Mouse (Mus musculus) liver, postnatal 0 days (tissue): ENCODE measurements around the gene 2010111I01Rik. TPM values are rescaled to one million over a fixed set of nuclear protein-coding genes. Genes with fewer than 3 reads are reported as not detected.

Experiments
- ATAC-seq: fragments of 200-750 bp; cut with Nextera tagmentation; 2 replicates; pipeline ENCODE4 v1.8.0; 2017; ENCODE audit warnings: mild to moderate bottlenecking, moderate library complexity
- DNase-seq: peaks from one replicate; pipeline ENCODE4 v3.0.0-alpha.2; 2016
- H3K27ac ChIP-seq: fragments of 300-500 bp; sonication (generic); 2 replicates; pipeline ENCODE4 v1.5.1; 2014; ENCODE audit warnings: antibody characterized with exemption, moderate library complexity, mild to moderate bottlenecking, low read depth
- H3K27me3 ChIP-seq: fragments of 300-500 bp; sonication (generic); 2 replicates; pipeline ENCODE4 v1.6.1; 2014; ENCODE audit warnings: low read length, control low read depth, mixed read lengths; ENCODE audit not compliant: insufficient read depth
- H3K36me3 ChIP-seq: fragments of 300-500 bp; sonication (generic); replicated peaks from 2 replicates; pipeline ENCODE4 v1.6.1; 2014; ENCODE audit warnings: mild to moderate bottlenecking, control low read depth, low read length, moderate library complexity, mixed read lengths; ENCODE audit not compliant: insufficient read depth
- H3K4me1 ChIP-seq: fragments of 300-500 bp; sonication (generic); 2 replicates; pipeline ENCODE4 v1.6.1; 2014; ENCODE audit warnings: antibody characterized with exemption, mild to moderate bottlenecking, control low read depth; ENCODE audit not compliant: insufficient read depth
- H3K4me2 ChIP-seq: fragments of 300-500 bp; sonication (generic); 2 replicates; pipeline ENCODE4 v1.6.1; 2014; ENCODE audit warnings: low read depth, mild to moderate bottlenecking, low read length, moderate library complexity, mixed read lengths
- H3K4me3 ChIP-seq: fragments of 300-500 bp; sonication (generic); 2 replicates; pipeline ENCODE4 v1.5.1; 2014; ENCODE audit warnings: low read depth, low read length
- H3K9ac ChIP-seq: fragments of 300-500 bp; sonication (generic); replicated peaks from 2 replicates; pipeline ENCODE4 v1.6.1; 2014; ENCODE audit warnings: mild to moderate bottlenecking, moderate library complexity
- H3K9me3 ChIP-seq: fragments of 300-500 bp; sonication (generic); 2 replicates; pipeline ENCODE4 v1.6.1; 2016; ENCODE audit warnings: mild to moderate bottlenecking, control low read depth, low read length, mixed read lengths
- CTCF ChIP-seq: sonication (generic); IDR thresholded peaks from 2 replicates; pipeline ENCODE4 v1.5.1; 2016; ENCODE audit warnings: antibody characterized with exemption, low read depth
- EP300 ChIP-seq: IDR thresholded peaks from 2 replicates; pipeline ENCODE4 v1.6.1; 2016; ENCODE audit warnings: antibody characterized with exemption, low read depth, mild to moderate bottlenecking
- WGBS: fragments of 180-500 bp; shearing (Covaris S2); extraction: QIAGEN DNeasy Blood & Tissue Kit; methylation state at CpG from one replicate; pipeline ENCODE4 v1.1.7; 2014; ENCODE audit not compliant: insufficient replicate concordance; 5-methylcytosine and 5-hydroxymethylcytosine counted together
- polyA plus RNA-seq: library from polyadenylated mRNA; unstranded; fragments of >200 nt; fragmentation: Nextera tagmentation; extraction: Ambion mirVana; gene quantifications from 2 replicates; pipeline ENCODE4 v1.2.1, GENCODE M21; 2015

The 2010111I01Rik gene
- polyA plus RNA-seq, 1 experiment from 2014 or later: 22.9 TPM

- Histone ChIP-seq H3K4me2 (no peak overlapping the region), H3K27ac (no peak overlapping the region), H3K9me3 (no peaks in the 10 kb centered on the region), H3K4me3 (no peak overlapping the region), H3K36me3 (no peaks in the 10 kb centered on the region), H3K9ac (no peak overlapping the region), H3K27me3 (no peaks in the 10 kb centered on the region), H3K4me1 (no peaks in the 10 kb centered on the region)
- ATAC-seq: no peak
- no peak for DNase-seq
- TF ChIP-seq CTCF (no peak), EP300 (no peak)
- WGBS: 87% methylated on average over 7 of the region's 7 CpGs
Observed at GRCm38 (mm10) chr13:63087865-63088683, 123.4 kb downstream of the 2010111I01Rik start.

DNA sequence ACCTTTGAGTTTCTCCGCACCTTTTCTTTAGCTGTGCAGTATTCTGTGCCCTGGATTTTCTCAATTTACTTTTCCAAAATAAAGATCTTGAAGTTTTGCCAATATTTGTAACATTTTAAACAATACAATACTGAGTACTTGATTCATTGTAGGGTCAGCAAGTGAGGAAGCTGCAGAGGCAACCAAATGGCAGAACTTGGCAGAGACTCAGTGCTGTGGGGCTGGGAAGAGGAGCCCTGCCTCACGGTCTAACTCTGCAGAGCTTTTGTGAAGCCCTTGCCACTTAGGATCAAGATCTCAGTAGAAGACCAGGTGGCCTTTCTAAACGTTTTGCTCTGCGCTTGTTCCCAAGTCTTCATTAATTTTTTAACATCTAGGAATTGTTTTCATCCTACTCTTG lies 124.8 kb downstream of the 2010111I01Rik start:
- H3K4me2 ChIP-seq: no peak overlapping the region
- no peaks in the 10 kb centered on the region for H3K9me3 ChIP-seq
- DNase-seq (no peak), ATAC-seq (no peak)
- no peaks in the 10 kb centered on the region for H3K36me3 ChIP-seq
- H3K4me3 ChIP-seq: no peak overlapping the region
- H3K27ac ChIP-seq: no peak overlapping the region
- WGBS: 85% methylated on average over 4 of the region's 4 CpGs
- H3K4me1 ChIP-seq: 0 out of 2 replicates have a peak, but pooled peaks cover 2% of the 10 kb centered on the region
- no peaks in the 10 kb centered on the region for H3K27me3 ChIP-seq
- no peak overlapping the region for H3K9ac ChIP-seq
- TF ChIP-seq CTCF (no peak), EP300 (no peak)

DNA sequence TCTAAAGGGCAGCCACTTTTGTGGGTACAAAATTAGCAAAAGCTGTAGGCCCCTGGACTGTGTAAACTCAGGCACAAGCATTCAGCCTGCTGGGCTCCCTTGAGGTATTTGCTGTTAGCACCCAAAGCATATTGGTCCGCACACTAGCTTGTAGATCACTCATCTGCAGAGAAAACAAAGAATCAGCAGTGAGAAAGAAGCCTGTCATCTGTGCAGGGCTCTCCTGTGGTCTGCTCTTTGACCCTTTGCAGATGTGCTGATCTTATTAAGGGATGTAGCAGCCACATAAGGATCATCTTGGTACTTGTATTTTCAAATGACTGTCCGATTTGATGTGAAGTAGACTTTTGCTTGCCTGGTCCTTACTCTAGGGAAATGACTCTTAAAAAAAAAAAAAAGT lies 126.6 kb downstream of the 2010111I01Rik start:
- H3K9me3 ChIP-seq: no peaks in the 10 kb centered on the region
- H3K4me2 ChIP-seq: no peak overlapping the region
- H3K4me3 ChIP-seq: no peak overlapping the region
- DNase-seq (no peak), ATAC-seq (no peak)
- peaks cover 9% of the 10 kb centered on the region for H3K4me1 ChIP-seq
- no peaks in the 10 kb centered on the region for H3K27me3 ChIP-seq
- no peak overlapping the region for H3K27ac ChIP-seq
- H3K9ac ChIP-seq: no peak overlapping the region
- WGBS: 81% methylated on average over 2 of the region's 2 CpGs
- no peaks in the 10 kb centered on the region for H3K36me3 ChIP-seq
- TF ChIP-seq EP300 (no peak), CTCF (no peak)

GRCm38 (mm10) chr13:63092299-63092698 lies 127.6 kb downstream of the 2010111I01Rik start:
- no peak for ATAC-seq
- 76% methylated on average over 2 of the region's 2 CpGs for WGBS

DNA sequence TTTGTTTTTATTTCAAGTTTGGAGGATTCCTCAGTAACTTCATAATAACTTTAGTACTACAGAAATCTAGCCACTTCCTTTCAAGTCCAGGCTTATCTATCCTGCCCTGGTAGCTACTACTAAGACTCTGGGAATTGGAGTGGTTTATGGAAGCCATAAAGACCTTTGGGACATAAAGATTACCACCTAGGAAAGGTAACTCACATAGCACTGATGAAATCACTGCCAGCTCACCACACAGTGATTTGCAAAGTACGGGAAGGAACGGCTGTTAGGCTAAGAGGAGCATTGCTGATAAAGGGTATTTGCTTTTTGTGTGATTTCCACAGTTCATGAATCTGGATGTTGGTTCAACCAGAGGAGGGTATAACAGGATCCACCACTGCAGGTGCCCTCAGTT lies 128.2 kb downstream of the 2010111I01Rik start:
- no peak overlapping the region for H3K9ac ChIP-seq
- H3K9me3 ChIP-seq: no peaks in the 10 kb centered on the region
- TF ChIP-seq EP300 (no peak), CTCF (no peak)
- ATAC-seq (no peak), DNase-seq (no peak)
- WGBS: 50% methylated on average over 2 of the region's 2 CpGs
- peaks cover 14% of the 10 kb centered on the region for H3K4me1 ChIP-seq
- no peak overlapping the region for H3K4me3 ChIP-seq
- no peak overlapping the region for H3K27ac ChIP-seq
- no peaks in the 10 kb centered on the region for H3K36me3 ChIP-seq
- H3K4me2 ChIP-seq: no peak overlapping the region
- H3K27me3 ChIP-seq: no peaks in the 10 kb centered on the region

More at GRCm38 (mm10) chr13:63092299-63092698, 127.6 kb downstream of the 2010111I01Rik start:
- Histone ChIP-seq H3K27ac (no peak overlapping the region), H3K27me3 (no peaks in the 10 kb centered on the region), H3K9me3 (no peaks in the 10 kb centered on the region), H3K4me1 (peaks cover 13% of the 10 kb centered on the region), H3K4me3 (no peak overlapping the region), H3K4me2 (no peak overlapping the region), H3K9ac (no peak overlapping the region), H3K36me3 (no peaks in the 10 kb centered on the region)
- TF ChIP-seq CTCF: no peak
- TF ChIP-seq EP300: no peak
- DNase-seq: no peak

- Histone ChIP-seq H3K9me3 (no peaks in the 10 kb centered on the region), H3K36me3 (no peaks in the 10 kb centered on the region), H3K27ac (no peak overlapping the region), H3K4me1 (peaks cover 17% of the 10 kb centered on the region), H3K4me3 (no peak overlapping the region), H3K4me2 (no peak overlapping the region), H3K9ac (no peak overlapping the region), H3K27me3 (no peaks in the 10 kb centered on the region)
- TF ChIP-seq EP300 (no peak), CTCF (no peak)
- DNase-seq (no peak), ATAC-seq (no peak)
- WGBS: 73% methylated on average over 6 of the region's 6 CpGs
Observed at GRCm38 (mm10) chr13:63093636-63094035, 128.9 kb downstream of the 2010111I01Rik start.
